Mouse (Mus musculus): Measurements from ENCODE around the gene Hkdc1. TPM values are rescaled to one million over a fixed set of nuclear protein-coding genes. Genes with fewer than 3 reads are reported as not detected.
A peak's percentile ranks its signal among the peaks of the same experiment; 100 is the strongest.

Gene Hkdc1
- total and polyA plus RNA-seq, 2 experiments, result 0.18 TPM; not detected in 1

DNA sequence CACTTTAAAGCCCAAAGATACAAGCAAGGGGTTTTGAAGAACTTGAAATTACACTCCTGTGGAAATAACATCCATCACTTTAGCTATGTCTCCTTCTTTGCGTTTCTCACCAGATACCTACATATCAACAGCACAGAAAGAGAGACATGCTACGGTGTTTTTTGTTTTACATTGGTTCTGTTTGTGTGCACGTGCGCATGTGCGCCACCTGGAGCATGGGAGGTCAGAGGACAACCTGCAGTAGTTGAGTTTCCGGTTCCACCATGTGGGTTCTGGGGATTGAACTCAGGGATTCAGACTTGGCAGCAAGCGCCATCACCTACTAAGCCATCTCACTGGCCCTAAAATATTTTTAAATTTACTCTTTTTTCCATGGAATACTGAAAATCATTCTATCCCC, 63.5 kb downstream of the Hkdc1 start:
- TF ChIP-seq POLR2A (IDR thresholded peaks at IDR 0.05; ENCODE audit: extremely low read depth, insufficient read depth, low read length), result no peak
- TF ChIP-seq CTCF (IDR thresholded peaks at IDR 0.05; ENCODE audit: low read depth, low read length), result peak; percentile 17; the same call in 1 of the 2 replicates
- no peak for DNase-seq (ENCODE audit: extremely low read depth, low read depth, low spot score)
- no peak overlapping the region for H3K9ac ChIP-seq (ENCODE audit: low read depth, low read length)
- no peak overlapping the region for H3K4me3 ChIP-seq (ENCODE audit: insufficient read depth, low read depth, low read length)
- H3K79me2 ChIP-seq (ENCODE audit: control insufficient read depth, insufficient read depth, low read length), result no peaks in the 10 kb centered on the region
- H3K27me3 ChIP-seq (ENCODE audit: control insufficient read depth, insufficient read depth, low read length), result no peaks in the 10 kb centered on the region
- no peaks in the 10 kb centered on the region for H3K4me1 ChIP-seq (ENCODE audit: control insufficient read depth, insufficient read depth, low read length)
- H3K36me3 ChIP-seq (ENCODE audit: control insufficient read depth, insufficient read depth, low read length), result no peaks in the 10 kb centered on the region
- no peak overlapping the region for H3K27ac ChIP-seq (replicated peaks; ENCODE audit: insufficient read depth, low read depth, low read length)
- WGBS, result 89% methylated on average over 7 of the region's 7 CpGs

DNA sequence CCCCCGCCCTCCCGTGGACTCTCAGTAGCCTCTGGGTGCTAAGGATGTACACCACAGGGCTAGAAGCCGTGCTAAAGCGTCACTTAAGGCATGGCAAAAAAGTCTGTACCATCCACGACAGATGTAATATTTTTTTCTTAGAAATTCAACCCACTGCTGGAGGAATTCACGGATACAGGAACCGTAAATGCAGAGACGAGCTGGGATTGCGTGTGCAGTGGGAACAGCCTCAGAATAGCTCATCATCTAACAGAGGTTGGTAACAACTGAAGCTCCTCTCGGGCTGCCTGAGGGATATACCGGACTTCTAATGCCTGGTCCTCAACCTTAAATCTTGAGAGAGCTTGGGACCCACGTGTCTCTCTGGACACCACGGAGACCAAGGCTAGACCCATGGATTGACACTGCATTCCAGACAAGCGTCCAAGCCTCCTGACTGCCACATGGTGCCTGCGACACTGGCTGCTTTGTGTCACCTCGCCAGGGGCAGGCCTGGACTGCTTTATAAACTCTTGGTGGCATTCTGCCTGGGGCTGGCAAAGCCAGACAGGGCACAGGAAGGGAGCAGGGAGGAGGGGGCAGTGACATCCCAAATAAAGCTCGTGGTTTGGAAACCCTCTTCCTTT, 66.1 kb downstream of the Hkdc1 start:
- Histone ChIP-seq H3K27me3 (ENCODE audit: control insufficient read depth, insufficient read depth, low read length) (no peaks in the 10 kb centered on the region), H3K36me3 (ENCODE audit: control insufficient read depth, insufficient read depth, low read length) (no peaks in the 10 kb centered on the region), H3K27ac (replicated peaks; ENCODE audit: insufficient read depth, low read depth, low read length) (no peak overlapping the region), H3K9ac (ENCODE audit: low read depth, low read length) (no peak overlapping the region), H3K79me2 (ENCODE audit: control insufficient read depth, insufficient read depth, low read length) (no peaks in the 10 kb centered on the region), H3K4me3 (ENCODE audit: insufficient read depth, low read depth, low read length) (no peak overlapping the region), H3K4me1 (ENCODE audit: control insufficient read depth, insufficient read depth, low read length) (no peaks in the 10 kb centered on the region)
- 82% methylated on average over 17 of the region's 17 CpGs for WGBS
- TF ChIP-seq CTCF (IDR thresholded peaks at IDR 0.05; ENCODE audit: low read depth, low read length) (no peak), POLR2A (IDR thresholded peaks at IDR 0.05; ENCODE audit: extremely low read depth, insufficient read depth, low read length) (no peak)
- DNase-seq (ENCODE audit: extremely low read depth, low read depth, low spot score), result no peak

- no peak for TF ChIP-seq POLR2A (IDR thresholded peaks at IDR 0.05; ENCODE audit: extremely low read depth, insufficient read depth, low read length)
- TF ChIP-seq CTCF (IDR thresholded peaks at IDR 0.05; ENCODE audit: low read depth, low read length), result no peak
- no peaks in the 10 kb centered on the region for H3K36me3 ChIP-seq (ENCODE audit: control insufficient read depth, insufficient read depth, low read length)
- no peaks in the 10 kb centered on the region for H3K27me3 ChIP-seq (ENCODE audit: control insufficient read depth, insufficient read depth, low read length)
- no peaks in the 10 kb centered on the region for H3K4me1 ChIP-seq (ENCODE audit: control insufficient read depth, insufficient read depth, low read length)
- H3K27ac ChIP-seq (replicated peaks; ENCODE audit: insufficient read depth, low read depth, low read length), result no peak overlapping the region
- H3K9ac ChIP-seq (ENCODE audit: low read depth, low read length), result no peak overlapping the region
- H3K79me2 ChIP-seq (ENCODE audit: control insufficient read depth, insufficient read depth, low read length), result no peaks in the 10 kb centered on the region
- 71% methylated on average over 5 of the region's 5 CpGs for WGBS
- no peak for DNase-seq (ENCODE audit: extremely low read depth, low read depth, low spot score)
- no peak overlapping the region for H3K4me3 ChIP-seq (ENCODE audit: insufficient read depth, low read depth, low read length)
Measured at GRCm38 (mm10) chr10:62345147-62345546, 77.1 kb downstream of the Hkdc1 start.

- H3K27me3 ChIP-seq (ENCODE audit: control insufficient read depth, insufficient read depth, low read length), result no peaks in the 10 kb centered on the region
- no peak overlapping the region for H3K4me3 ChIP-seq (ENCODE audit: insufficient read depth, low read depth, low read length)
- no peak overlapping the region for H3K27ac ChIP-seq (replicated peaks; ENCODE audit: insufficient read depth, low read depth, low read length)
- DNase-seq (ENCODE audit: extremely low read depth, low read depth, low spot score), result no peak
- no peaks in the 10 kb centered on the region for H3K79me2 ChIP-seq (ENCODE audit: control insufficient read depth, insufficient read depth, low read length)
- no peaks in the 10 kb centered on the region for H3K36me3 ChIP-seq (ENCODE audit: control insufficient read depth, insufficient read depth, low read length)
- TF ChIP-seq POLR2A (IDR thresholded peaks at IDR 0.05; ENCODE audit: extremely low read depth, insufficient read depth, low read length) (no peak), CTCF (IDR thresholded peaks at IDR 0.05; ENCODE audit: low read depth, low read length) (no peak)
- H3K9ac ChIP-seq (ENCODE audit: low read depth, low read length), result no peak overlapping the region
- no peaks in the 10 kb centered on the region for H3K4me1 ChIP-seq (ENCODE audit: control insufficient read depth, insufficient read depth, low read length)
- 65% methylated on average over 9 of the region's 9 CpGs for WGBS
Measured at GRCm38 (mm10) chr10:62344004-62344752, 78.1 kb downstream of the Hkdc1 start.

GRCm38 (mm10) chr10:62342512-62342911, 79.8 kb downstream of the Hkdc1 start:
- no peak overlapping the region for H3K4me3 ChIP-seq (ENCODE audit: insufficient read depth, low read depth, low read length)
- no peak for TF ChIP-seq POLR2A (IDR thresholded peaks at IDR 0.05; ENCODE audit: extremely low read depth, insufficient read depth, low read length)
- no peak for TF ChIP-seq CTCF (IDR thresholded peaks at IDR 0.05; ENCODE audit: low read depth, low read length)
- H3K79me2 ChIP-seq (ENCODE audit: control insufficient read depth, insufficient read depth, low read length), result no peaks in the 10 kb centered on the region
- 0 out of 2 replicates have a peak, but pooled peaks cover 1% of the 10 kb centered on the region for H3K4me1 ChIP-seq (ENCODE audit: control insufficient read depth, insufficient read depth, low read length)
- H3K9ac ChIP-seq (ENCODE audit: low read depth, low read length), result no peak overlapping the region
- H3K27me3 ChIP-seq (ENCODE audit: control insufficient read depth, insufficient read depth, low read length), result no peaks in the 10 kb centered on the region
- WGBS, result 92% methylated on average over 6 of the region's 6 CpGs
- DNase-seq (ENCODE audit: extremely low read depth, low read depth, low spot score), result no peak
- no peaks in the 10 kb centered on the region for H3K36me3 ChIP-seq (ENCODE audit: control insufficient read depth, insufficient read depth, low read length)
- no peak overlapping the region for H3K27ac ChIP-seq (replicated peaks; ENCODE audit: insufficient read depth, low read depth, low read length)

DNA sequence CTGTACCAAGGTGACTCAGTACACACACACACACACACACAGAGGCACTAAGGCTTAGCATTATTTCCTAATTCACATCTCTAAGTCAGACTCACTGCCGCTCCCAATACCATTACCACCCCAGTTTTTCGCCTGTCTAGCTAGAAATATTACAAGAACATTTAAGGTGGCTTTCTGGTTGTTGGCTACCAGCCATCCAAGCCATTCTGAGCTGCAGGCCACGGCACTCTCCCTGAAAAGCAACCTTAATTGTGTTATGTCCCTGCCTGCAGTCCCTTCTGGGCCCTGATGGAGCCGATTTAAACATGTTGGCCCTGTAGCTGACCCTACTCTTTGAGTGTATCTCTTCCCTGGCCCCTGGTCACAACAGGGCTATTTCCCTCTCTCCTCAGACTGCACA, 80.3 kb downstream of the Hkdc1 start:
- Histone ChIP-seq H3K4me1 (ENCODE audit: control insufficient read depth, insufficient read depth, low read length) (0 out of 2 replicates have a peak, but pooled peaks cover 1% of the 10 kb centered on the region), H3K9ac (ENCODE audit: low read depth, low read length) (no peak overlapping the region), H3K27ac (replicated peaks; ENCODE audit: insufficient read depth, low read depth, low read length) (no peak overlapping the region), H3K4me3 (ENCODE audit: insufficient read depth, low read depth, low read length) (no peak overlapping the region), H3K79me2 (ENCODE audit: control insufficient read depth, insufficient read depth, low read length) (no peaks in the 10 kb centered on the region), H3K27me3 (ENCODE audit: control insufficient read depth, insufficient read depth, low read length) (no peaks in the 10 kb centered on the region), H3K36me3 (ENCODE audit: control insufficient read depth, insufficient read depth, low read length) (no peaks in the 10 kb centered on the region)
- no peak for DNase-seq (ENCODE audit: extremely low read depth, low read depth, low spot score)
- 97% methylated on average over 4 of the region's 4 CpGs for WGBS
- TF ChIP-seq CTCF (IDR thresholded peaks at IDR 0.05; ENCODE audit: low read depth, low read length) (no peak), POLR2A (IDR thresholded peaks at IDR 0.05; ENCODE audit: extremely low read depth, insufficient read depth, low read length) (no peak)
